Mouse (Mus musculus): ENCODE results near the gene Clpx. TPM values are rescaled to one million over a fixed set of nuclear protein-coding genes. Genes with fewer than 3 reads are reported as not detected.

Clpx gene
- total and polyA plus RNA-seq, 3 experiments = 14.0 to 64.9 (median 41.9) TPM

DNA sequence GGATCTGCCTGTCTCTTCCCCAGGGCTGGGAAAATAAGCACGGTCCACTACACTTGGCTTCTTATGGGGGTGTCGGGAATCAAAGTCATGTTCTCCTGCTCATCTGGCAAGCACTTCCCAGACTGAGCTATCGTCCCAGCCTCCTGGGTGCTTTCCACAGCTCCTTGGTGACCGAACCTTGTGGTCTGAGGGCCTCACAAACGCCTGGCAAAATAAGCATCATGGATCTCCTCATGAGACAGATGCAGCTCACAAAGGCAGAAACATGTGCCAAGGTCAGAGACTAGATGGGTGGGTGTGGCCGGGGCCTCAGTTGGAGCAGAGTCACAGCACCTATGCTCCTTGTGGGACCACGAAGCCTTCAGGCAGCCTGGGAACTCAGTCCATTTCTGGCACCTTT, 34.7 kb upstream of the Clpx start:
- TF ChIP-seq CTCF (IDR thresholded peaks at IDR 0.05; ENCODE audit: low read depth, low read length) = no peak
- no peak for TF ChIP-seq POLR2AphosphoS5 (IDR thresholded peaks at IDR 0.05; ENCODE audit: insufficient replicate concordance, low read depth, low read length)
- TF ChIP-seq GATA1 (IDR thresholded peaks at IDR 0.05; ENCODE audit: borderline replicate concordance, low read length) = no peak
- no peak for TF ChIP-seq GATA2 (IDR thresholded peaks at IDR 0.05; ENCODE audit: borderline replicate concordance, low read depth, low read length)
- TF ChIP-seq TAL1 (conservative IDR thresholded peaks at IDR 0.05; ENCODE audit: low read depth, low read length) = no peak
- ATAC-seq (ENCODE audit: extremely low read depth, insufficient number of reproducible peaks, low FRiP score, poor library complexity, severe bottlenecking) = no peak

GRCm38 (mm10) chr9:65261591-65262230, 32.3 kb upstream of the Clpx start:
- ATAC-seq (ENCODE audit: extremely low read depth, insufficient number of reproducible peaks, low FRiP score, poor library complexity, severe bottlenecking) = no peak
- DNase-seq (ENCODE audit: low spot score) = no peak

More for the DNA sequence above, 34.7 kb upstream of the Clpx start:
- H3K4me1 ChIP-seq (ENCODE audit: insufficient read depth, low read depth, low read length) = peaks cover 13% of the 10 kb centered on the region
- no peak overlapping the region for H3K4me3 ChIP-seq (ENCODE audit: low read depth, low read length)
- peaks cover 30% of the 10 kb centered on the region for H3K27me3 ChIP-seq (ENCODE audit: insufficient read depth, low read length)
- no peaks in the 10 kb centered on the region for H3K9me3 ChIP-seq (replicated peaks)
- DNase-seq (ENCODE audit: low spot score) = no peak
- H3K36me3 ChIP-seq (replicated peaks) = no peaks in the 10 kb centered on the region

GRCm38 (mm10) chr9:65262641-65263120, 31.4 kb upstream of the Clpx start:
- H3K4me3 ChIP-seq (ENCODE audit: low read depth, low read length) = no peak overlapping the region
- no peaks in the 10 kb centered on the region for H3K9me3 ChIP-seq (replicated peaks)
- TF ChIP-seq GATA2 (IDR thresholded peaks at IDR 0.05; ENCODE audit: borderline replicate concordance, low read depth, low read length) (no peak), POLR2AphosphoS5 (IDR thresholded peaks at IDR 0.05; ENCODE audit: insufficient replicate concordance, low read depth, low read length) (no peak), CTCF (IDR thresholded peaks at IDR 0.05; ENCODE audit: low read depth, low read length) (no peak), GATA1 (IDR thresholded peaks at IDR 0.05; ENCODE audit: borderline replicate concordance, low read length) (no peak), TAL1 (conservative IDR thresholded peaks at IDR 0.05; ENCODE audit: low read depth, low read length) (no peak)
- H3K4me1 ChIP-seq (ENCODE audit: insufficient read depth, low read depth, low read length) = peaks cover 6% of the 10 kb centered on the region
- no peaks in the 10 kb centered on the region for H3K36me3 ChIP-seq (replicated peaks)
- ATAC-seq (ENCODE audit: extremely low read depth, insufficient number of reproducible peaks, low FRiP score, poor library complexity, severe bottlenecking) (no peak), DNase-seq (ENCODE audit: low spot score) (no peak)
- H3K27me3 ChIP-seq (ENCODE audit: insufficient read depth, low read length) = peaks cover 53% of the 10 kb centered on the region

More at GRCm38 (mm10) chr9:65261591-65262230, 32.3 kb upstream of the Clpx start:
- Histone ChIP-seq H3K36me3 (replicated peaks) (no peaks in the 10 kb centered on the region), H3K27me3 (ENCODE audit: insufficient read depth, low read length) (peaks cover 44% of the 10 kb centered on the region), H3K4me1 (ENCODE audit: insufficient read depth, low read depth, low read length) (peaks cover 13% of the 10 kb centered on the region), H3K4me3 (ENCODE audit: low read depth, low read length) (no peak overlapping the region), H3K9me3 (replicated peaks) (no peaks in the 10 kb centered on the region)
- TF ChIP-seq POLR2AphosphoS5 (IDR thresholded peaks at IDR 0.05; ENCODE audit: insufficient replicate concordance, low read depth, low read length) (no peak), GATA2 (IDR thresholded peaks at IDR 0.05; ENCODE audit: borderline replicate concordance, low read depth, low read length) (no peak), TAL1 (conservative IDR thresholded peaks at IDR 0.05; ENCODE audit: low read depth, low read length) (no peak), CTCF (IDR thresholded peaks at IDR 0.05; ENCODE audit: low read depth, low read length) (no peak), GATA1 (IDR thresholded peaks at IDR 0.05; ENCODE audit: borderline replicate concordance, low read length) (no peak)

GRCm38 (mm10) chr9:65264959-65265358, 29.1 kb upstream of the Clpx start, which contains the start of gene Cilp:
Gene Cilp, plus strand, starts transcription at chr9:65265180.
- no peak for DNase-seq (ENCODE audit: low spot score)

GRCm38 (mm10) chr9:65267742-65268515, 26.1 kb upstream of the Clpx start:
- Histone ChIP-seq H3K9me3 (replicated peaks) (no peaks in the 10 kb centered on the region), H3K4me3 (ENCODE audit: low read depth, low read length) (no peak overlapping the region), H3K4me1 (ENCODE audit: insufficient read depth, low read depth, low read length) (no peaks in the 10 kb centered on the region), H3K36me3 (replicated peaks) (no peaks in the 10 kb centered on the region), H3K27me3 (ENCODE audit: insufficient read depth, low read length) (peaks cover 62% of the 10 kb centered on the region)
- TF ChIP-seq CTCF (IDR thresholded peaks at IDR 0.05; ENCODE audit: low read depth, low read length) (no peak), TAL1 (conservative IDR thresholded peaks at IDR 0.05; ENCODE audit: low read depth, low read length) (no peak), GATA2 (IDR thresholded peaks at IDR 0.05; ENCODE audit: borderline replicate concordance, low read depth, low read length) (no peak), GATA1 (IDR thresholded peaks at IDR 0.05; ENCODE audit: borderline replicate concordance, low read length) (no peak), POLR2AphosphoS5 (IDR thresholded peaks at IDR 0.05; ENCODE audit: insufficient replicate concordance, low read depth, low read length) (no peak)
- ATAC-seq (ENCODE audit: extremely low read depth, insufficient number of reproducible peaks, low FRiP score, poor library complexity, severe bottlenecking) (no peak), DNase-seq (ENCODE audit: low spot score) (no peak)

More at GRCm38 (mm10) chr9:65264959-65265358, 29.1 kb upstream of the Clpx start, which contains the start of gene Cilp:
- H3K27me3 ChIP-seq (ENCODE audit: insufficient read depth, low read length) = peaks cover 51% of the 10 kb centered on the region
- H3K4me3 ChIP-seq (ENCODE audit: low read depth, low read length) = no peak within 1 kb of the TSS
- no peaks in the 10 kb centered on the region for H3K9me3 ChIP-seq (replicated peaks)
- no peak for ATAC-seq (ENCODE audit: extremely low read depth, insufficient number of reproducible peaks, low FRiP score, poor library complexity, severe bottlenecking)
- H3K4me1 ChIP-seq (ENCODE audit: insufficient read depth, low read depth, low read length) = no peaks in the 10 kb centered on the region
- no peaks in the 10 kb centered on the region for H3K36me3 ChIP-seq (replicated peaks)
- TF ChIP-seq POLR2AphosphoS5 (IDR thresholded peaks at IDR 0.05; ENCODE audit: insufficient replicate concordance, low read depth, low read length) (no peak), CTCF (IDR thresholded peaks at IDR 0.05; ENCODE audit: low read depth, low read length) (no peak), GATA1 (IDR thresholded peaks at IDR 0.05; ENCODE audit: borderline replicate concordance, low read length) (no peak), TAL1 (conservative IDR thresholded peaks at IDR 0.05; ENCODE audit: low read depth, low read length) (no peak), GATA2 (IDR thresholded peaks at IDR 0.05; ENCODE audit: borderline replicate concordance, low read depth, low read length) (no peak)
